Mouse (Mus musculus) kidney, postnatal 0 days (tissue): Measurements from ENCODE around the gene Apoa2. TPM values are rescaled to one million over a fixed set of nuclear protein-coding genes. Genes with fewer than 3 reads are reported as not detected.

ENCODE experiments used
- ATAC-seq: fragments of 200-750 bp; cut with Nextera tagmentation; replicated peaks from 2 replicates; pipeline ENCODE4 v1.8.0; 2017; ENCODE audit warnings: low read depth, moderate number of reproducible peaks, moderate TSS enrichment, moderate library complexity; ENCODE audit not compliant: low FRiP score
- DNase-seq: peaks from one replicate; pipeline ENCODE4 v3.0.0-alpha.2; 2016; ENCODE audit warnings: low spot score
- H3K27ac ChIP-seq: fragments of 300-500 bp; sonication (generic); 2 replicates; pipeline ENCODE4 v1.5.1; 2014; ENCODE audit warnings: mild to moderate bottlenecking
- H3K27me3 ChIP-seq: fragments of 300-500 bp; sonication (generic); 2 replicates; pipeline ENCODE4 v1.6.1; 2014; ENCODE audit warnings: low read length, mixed read lengths; ENCODE audit not compliant: insufficient read depth
- H3K36me3 ChIP-seq: fragments of 300-500 bp; sonication (generic); 2 replicates; pipeline ENCODE4 v1.6.1; 2014; ENCODE audit warnings: low read length, mixed read lengths; ENCODE audit not compliant: insufficient read depth
- H3K4me1 ChIP-seq: fragments of 300-500 bp; sonication (generic); replicated peaks from 2 replicates; pipeline ENCODE4 v1.6.1; 2014; ENCODE audit warnings: antibody characterized with exemption, low read length, mixed read lengths; ENCODE audit not compliant: insufficient read depth
- H3K4me2 ChIP-seq: fragments of 300-500 bp; sonication (generic); 2 replicates; pipeline ENCODE4 v1.6.1; 2014; ENCODE audit warnings: mild to moderate bottlenecking, low read length, moderate library complexity, mixed read lengths
- H3K4me3 ChIP-seq: fragments of 300-500 bp; sonication (generic); replicated peaks from 2 replicates; pipeline ENCODE4 v1.5.1; 2014; ENCODE audit warnings: low read depth, low read length
- H3K9ac ChIP-seq: fragments of 300-500 bp; sonication (generic); 2 replicates; pipeline ENCODE4 v1.6.1; 2014; ENCODE audit warnings: low read depth, low read length
- H3K9me3 ChIP-seq: fragments of 300-500 bp; sonication (generic); replicated peaks from 2 replicates; pipeline ENCODE4 v1.6.1; 2016; ENCODE audit warnings: low read length, inconsistent platforms, mixed read lengths
- CTCF ChIP-seq: IDR thresholded peaks from 2 replicates; pipeline ENCODE4 v1.5.1; 2016; ENCODE audit warnings: antibody characterized with exemption, low read depth, mild to moderate bottlenecking, moderate library complexity
- WGBS: fragments of 180-500 bp; shearing (Covaris S2); extraction: QIAGEN DNeasy Blood & Tissue Kit; methylation state at CpG from one replicate; pipeline ENCODE4 v1.1.7; 2014; 5-methylcytosine and 5-hydroxymethylcytosine counted together
- polyA plus RNA-seq: library from polyadenylated mRNA; unstranded; fragments of >200 nt; fragmentation: Nextera tagmentation; extraction: Ambion mirVana; gene quantifications from 2 replicates; pipeline ENCODE4 v1.2.1, GENCODE M21; 2015

Gene Apoa2
- polyA plus RNA-seq, 1 experiment from 2014 or later, result 21.1 TPM

DNA sequence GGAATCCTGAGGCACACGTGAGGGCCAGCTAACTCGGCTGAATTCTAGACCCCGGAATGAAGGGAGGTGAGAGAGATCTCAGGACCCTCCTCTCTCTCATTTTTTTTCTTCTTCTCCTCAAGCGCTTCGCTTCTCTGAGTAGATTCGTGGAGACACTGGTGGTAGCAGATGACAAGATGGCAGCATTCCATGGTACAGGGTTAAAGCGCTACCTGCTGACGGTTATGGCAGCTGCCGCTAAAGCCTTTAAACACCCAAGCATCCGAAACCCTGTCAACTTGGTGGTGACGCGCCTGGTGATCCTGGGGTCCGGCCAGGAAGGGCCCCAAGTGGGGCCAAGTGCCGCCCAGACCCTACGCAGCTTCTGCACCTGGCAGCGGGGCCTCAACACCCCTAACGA lies 27.6 kb downstream of the Apoa2 start:
- Histone ChIP-seq H3K36me3 (no peaks in the 10 kb centered on the region), H3K4me3 (0 out of 2 replicates have a peak overlapping the region, but pooled peaks have one; percentile 33), H3K27me3 (no peaks in the 10 kb centered on the region), H3K4me2 (peak overlapping the region; percentile 75), H3K9me3 (no peaks in the 10 kb centered on the region), H3K9ac (peak overlapping the region; percentile 60), H3K27ac (peak overlapping the region; percentile 86), H3K4me1 (peaks cover 29% of the 10 kb centered on the region)
- ATAC-seq, result no peak
- no peak for DNase-seq
- TF ChIP-seq CTCF, result no peak
- 46% methylated on average over 17 of the region's 17 CpGs for WGBS

DNA sequence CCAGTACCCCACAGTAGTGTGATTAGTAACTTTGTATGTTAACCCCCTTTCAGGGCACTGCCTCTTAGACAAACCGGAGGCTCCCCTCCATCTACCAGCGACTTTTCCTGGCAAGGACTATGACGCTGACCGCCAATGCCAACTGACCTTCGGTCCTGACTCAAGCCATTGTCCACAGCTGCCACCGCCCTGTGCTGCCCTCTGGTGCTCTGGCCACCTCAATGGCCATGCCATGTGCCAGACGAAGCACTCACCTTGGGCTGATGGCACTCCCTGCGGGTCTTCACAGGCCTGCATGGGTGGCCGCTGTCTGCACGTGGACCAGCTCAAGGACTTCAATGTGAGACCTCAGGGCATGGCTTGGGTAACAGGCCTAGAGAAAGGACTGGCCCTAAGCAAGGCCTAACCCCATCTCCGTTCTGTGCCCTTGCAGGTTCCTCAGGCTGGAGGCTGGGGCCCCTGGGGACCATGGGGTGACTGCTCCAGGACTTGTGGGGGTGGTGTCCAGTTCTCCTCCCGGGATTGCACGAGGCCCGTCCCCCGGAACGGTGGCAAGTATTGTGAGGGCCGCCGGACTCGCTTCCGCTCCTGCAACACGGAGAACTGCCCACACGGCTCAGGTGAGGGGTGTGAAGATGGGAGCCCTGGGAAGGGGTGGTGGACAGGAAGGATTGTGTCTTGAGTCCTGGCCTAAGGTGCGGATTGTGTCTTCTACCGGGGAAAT lies 31.4 kb downstream of the Apoa2 start:
- no peak overlapping the region for H3K9ac ChIP-seq
- no peaks in the 10 kb centered on the region for H3K9me3 ChIP-seq
- DNase-seq, result no peak

DNA sequence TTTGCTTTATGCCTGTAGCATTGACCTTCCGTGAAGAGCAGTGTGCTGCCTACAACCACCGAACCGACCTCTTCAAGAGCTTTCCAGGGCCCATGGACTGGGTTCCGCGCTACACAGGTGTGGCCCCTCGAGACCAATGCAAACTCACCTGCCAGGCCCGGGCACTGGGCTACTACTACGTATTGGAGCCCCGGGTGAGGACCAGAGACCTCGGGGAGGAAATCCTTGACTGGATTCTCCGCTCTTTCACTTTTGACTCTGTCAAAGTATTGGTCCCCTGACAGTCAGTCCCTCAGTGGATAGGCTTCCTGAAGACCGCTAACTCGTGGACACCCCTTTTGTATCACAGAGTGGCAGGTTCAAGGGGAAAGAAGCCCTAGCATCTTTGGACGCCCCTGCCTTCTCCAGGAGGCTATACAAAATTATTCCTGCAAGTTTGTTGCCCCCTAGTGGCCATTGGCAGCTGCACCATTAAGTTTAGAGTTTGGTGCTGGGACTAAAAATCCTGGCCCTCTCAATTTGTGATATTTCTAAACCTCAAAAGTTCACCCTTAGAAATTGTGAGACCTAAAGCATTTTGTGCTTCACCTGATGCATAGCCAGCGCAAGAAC lies 32.2 kb downstream of the Apoa2 start:
- WGBS, result 71% methylated on average over 15 of the region's 15 CpGs
- 0 out of 2 replicates have a peak, but pooled peaks cover 6% of the 10 kb centered on the region for H3K36me3 ChIP-seq

More for the DNA sequence above, 31.4 kb downstream of the Apoa2 start:
- 86% methylated on average over 24 of the region's 24 CpGs for WGBS
- Histone ChIP-seq H3K4me3 (no peak overlapping the region), H3K27me3 (no peaks in the 10 kb centered on the region), H3K36me3 (0 out of 2 replicates have a peak, but pooled peaks cover 6% of the 10 kb centered on the region), H3K4me1 (peaks cover 13% of the 10 kb centered on the region), H3K4me2 (no peak overlapping the region), H3K27ac (no peak overlapping the region)
- TF ChIP-seq CTCF, result no peak
- no peak for ATAC-seq

DNA sequence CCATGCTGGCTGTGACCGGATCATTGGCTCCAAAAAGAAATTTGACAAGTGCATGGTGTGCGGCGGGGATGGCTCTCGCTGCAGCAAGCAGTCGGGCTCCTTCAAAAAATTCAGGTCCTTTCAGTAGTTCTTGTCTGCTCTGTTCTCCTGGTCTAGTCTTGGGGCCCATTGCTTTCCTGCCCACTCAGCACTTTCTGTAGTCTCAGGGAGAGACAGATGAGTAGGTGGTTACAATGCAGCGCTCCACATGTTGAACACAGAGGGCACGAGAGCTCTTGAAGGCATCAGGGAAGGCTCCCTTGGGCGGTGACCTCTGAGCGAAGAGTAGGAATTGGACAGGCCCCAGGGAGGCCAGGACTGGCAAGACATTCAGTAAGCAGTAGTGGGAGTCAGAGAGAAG lies 32.9 kb downstream of the Apoa2 start:
- ATAC-seq (no peak), DNase-seq (no peak)
- TF ChIP-seq CTCF, result no peak
- Histone ChIP-seq H3K27me3 (no peaks in the 10 kb centered on the region), H3K9ac (no peak overlapping the region), H3K4me1 (peaks cover 7% of the 10 kb centered on the region), H3K36me3 (0 out of 2 replicates have a peak, but pooled peaks cover 6% of the 10 kb centered on the region), H3K9me3 (no peaks in the 10 kb centered on the region), H3K27ac (no peak overlapping the region), H3K4me3 (no peak overlapping the region), H3K4me2 (no peak overlapping the region)
- 91% methylated on average over 9 of the region's 9 CpGs for WGBS

More for the DNA sequence above, 32.2 kb downstream of the Apoa2 start:
- ATAC-seq, result no peak
- DNase-seq, result peak; percentile 86
- no peak overlapping the region for H3K9ac ChIP-seq
- H3K4me1 ChIP-seq, result peaks cover 10% of the 10 kb centered on the region
- TF ChIP-seq CTCF, result peak; percentile 88
- H3K9me3 ChIP-seq, result no peaks in the 10 kb centered on the region
- no peaks in the 10 kb centered on the region for H3K27me3 ChIP-seq
- no peak overlapping the region for H3K27ac ChIP-seq
- H3K4me2 ChIP-seq, result no peak overlapping the region
- no peak overlapping the region for H3K4me3 ChIP-seq

DNA sequence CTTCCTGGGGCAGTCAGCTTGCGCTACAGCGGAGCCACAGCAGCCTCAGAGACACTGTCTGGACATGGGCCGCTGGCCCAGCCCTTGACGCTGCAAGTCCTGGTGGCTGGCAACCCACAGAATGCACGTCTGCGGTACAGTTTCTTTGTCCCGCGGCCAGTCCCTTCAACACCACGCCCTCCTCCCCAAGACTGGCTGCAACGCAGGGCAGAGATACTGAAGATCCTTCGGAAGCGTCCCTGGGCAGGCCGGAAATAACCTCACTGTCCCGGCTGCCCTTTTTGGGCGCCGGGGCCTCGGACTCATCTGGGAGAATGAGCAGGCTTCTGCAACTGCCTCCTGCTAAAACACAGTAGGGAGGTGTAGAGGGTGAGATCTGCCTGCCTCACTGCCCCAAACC lies 34.1 kb downstream of the Apoa2 start:
- H3K4me2 ChIP-seq, result no peak overlapping the region
- H3K27ac ChIP-seq, result no peak overlapping the region
- no peak overlapping the region for H3K9ac ChIP-seq
- no peaks in the 10 kb centered on the region for H3K9me3 ChIP-seq
- H3K4me3 ChIP-seq, result no peak overlapping the region
- H3K4me1 ChIP-seq, result peaks cover 11% of the 10 kb centered on the region
- H3K36me3 ChIP-seq, result 0 out of 2 replicates have a peak, but pooled peaks cover 6% of the 10 kb centered on the region
- no peaks in the 10 kb centered on the region for H3K27me3 ChIP-seq
- TF ChIP-seq CTCF, result no peak
- ATAC-seq, result no peak
- no peak for DNase-seq
- WGBS, result 83% methylated on average over 17 of the region's 17 CpGs

DNA sequence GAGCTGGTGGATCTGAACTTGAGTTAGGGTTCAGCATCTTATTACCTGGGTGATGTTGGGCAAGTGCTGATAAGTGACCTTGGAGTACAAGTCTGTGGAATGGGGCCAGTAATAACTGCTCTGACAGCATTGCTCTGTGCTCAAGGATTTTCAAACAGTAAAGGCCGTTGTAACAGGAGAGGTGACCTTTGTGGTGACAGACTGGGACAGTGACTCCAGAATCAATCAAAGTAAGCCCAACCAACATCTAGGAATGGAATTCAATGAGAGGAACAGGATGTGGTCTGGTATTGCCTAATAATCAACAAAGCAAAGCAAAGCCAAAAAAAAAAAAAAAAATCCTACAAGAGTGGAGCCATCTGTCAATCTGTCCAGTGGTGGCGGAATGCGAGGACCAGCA lies 35.5 kb downstream of the Apoa2 start:
- Histone ChIP-seq H3K27me3 (no peaks in the 10 kb centered on the region), H3K9ac (no peak overlapping the region), H3K4me1 (peaks cover 11% of the 10 kb centered on the region), H3K36me3 (0 out of 2 replicates have a peak, but pooled peaks cover 6% of the 10 kb centered on the region), H3K27ac (peak overlapping the region; percentile 1; the same call in 1 of the 2 replicates), H3K9me3 (no peaks in the 10 kb centered on the region), H3K4me2 (no peak overlapping the region), H3K4me3 (no peak overlapping the region)
- DNase-seq (peak; percentile 48), ATAC-seq (no peak)
- 49% methylated on average over 3 of the region's 3 CpGs for WGBS
- no peak for TF ChIP-seq CTCF
